Comparison of ENCODE assay signal across 8 mouse cellular contexts in genomic region chr1:146498085-146498779, GRCm38 (mm10). TPM values are rescaled to one million over a fixed set of nuclear protein-coding genes. Genes with fewer than 3 reads are reported as not detected.
DNase-seq lines count a peak whose midpoint lies in the region; ATAC-seq and TF ChIP-seq lines count a peak whose summit lies in the region.

No protein-coding gene starts in this region.

- 0 out of 2 replicates have a peak, but pooled peaks cover 4% of the 10 kb centered on the region for H3K4me1 ChIP-seq in heart, postnatal 0 days (ENCODE audit: control insufficient read depth, insufficient read depth)
- no peaks in the 10 kb centered on the region for H3K4me1 ChIP-seq in midbrain, postnatal 0 days (ENCODE audit: insufficient read depth, low read length)

- no peaks in the 10 kb centered on the region for H3K9me3 ChIP-seq in heart, postnatal 0 days (replicated peaks; ENCODE audit: control insufficient read depth, low read length)
- H3K9me3 ChIP-seq in midbrain, postnatal 0 days (ENCODE audit: low read length) = no peaks in the 10 kb centered on the region

- TF ChIP-seq CTCF in heart, postnatal 0 days (IDR thresholded peaks at IDR 0.05; ENCODE audit: low read depth) = no peak
- peak; percentile 38 for TF ChIP-seq CTCF in midbrain, postnatal 0 days (IDR thresholded peaks at IDR 0.05)

- peak overlapping the region; percentile 76 for H3K4me2 ChIP-seq in heart, postnatal 0 days (ENCODE audit: low read depth, low read length)
- H3K4me2 ChIP-seq in midbrain, postnatal 0 days (ENCODE audit: low read depth, low read length, poor library complexity, severe bottlenecking) = peak overlapping the region; percentile 74

- no peak for TF ChIP-seq EP300 in heart, postnatal 0 days (IDR thresholded peaks at IDR 0.05; ENCODE audit: low read depth)

- H3K27me3 ChIP-seq in heart, postnatal 0 days (ENCODE audit: control insufficient read depth, insufficient read depth, low read length) = peaks cover 28% of the 10 kb centered on the region
- no peaks in the 10 kb centered on the region for H3K27me3 ChIP-seq in midbrain, postnatal 0 days (ENCODE audit: insufficient read depth, low read length)

- H3K4me3 ChIP-seq in heart, postnatal 0 days (ENCODE audit: low read depth, low read length) = peak overlapping the region; percentile 44
- H3K4me3 ChIP-seq in midbrain, postnatal 0 days (ENCODE audit: low read depth, low read length) = peak overlapping the region; percentile 49

- H3K27ac ChIP-seq in heart, postnatal 0 days (ENCODE audit: low read depth) = no peak overlapping the region
- peak overlapping the region; percentile 63 for H3K27ac ChIP-seq in midbrain, postnatal 0 days (ENCODE audit: low read depth, low read length)

- WGBS in heart, postnatal 0 days = 2% methylated on average over 16 of the region's 16 CpGs
- under 1% methylated on average over 16 of the region's 16 CpGs for WGBS in midbrain, postnatal 0 days

- intact Hi-C loops in heart, postnatal 14 days (cut with DNase I) = no loop called here

- H3K36me3 ChIP-seq in heart, postnatal 0 days (replicated peaks; ENCODE audit: control insufficient read depth, insufficient read depth, low read length) = no peaks in the 10 kb centered on the region
- H3K36me3 ChIP-seq in midbrain, postnatal 0 days (ENCODE audit: insufficient read depth, low read length) = no peaks in the 10 kb centered on the region

- no peak for DNase-seq in heart, postnatal 0 days (ENCODE audit: low spot score)
- no peak for DNase-seq in heart, postnatal 14 days
- peak; percentile 59 to 68 for DNase-seq in cerebellum, adult 18-20 months
- DNase-seq in forelimb bud, embryonic 11.5 days (ENCODE audit: low read depth, low spot score) = peak; percentile 23
- DNase-seq in left cerebral cortex, adult 8-10 months (ENCODE audit: low spot score in 2 of 2) = peak; percentile 27 to 36
- DNase-seq in midbrain, postnatal 0 days (ENCODE audit: low spot score) = peak; percentile 57
- no peak for DNase-seq in testis, postnatal 14 days (ENCODE audit: low spot score)
- DNase-seq in c-Kit-positive CD71-positive TER-119-positive erythroid progenitor cells, embryonic 14.5 days (ENCODE audit: low spot score) = no peak

- no peak overlapping the region for H3K9ac ChIP-seq in heart, postnatal 0 days (replicated peaks; ENCODE audit: low read depth, low read length)
- peak overlapping the region; percentile 61 for H3K9ac ChIP-seq in midbrain, postnatal 0 days (replicated peaks; ENCODE audit: low read length, poor library complexity, severe bottlenecking)

- ATAC-seq in heart, postnatal 0 days (ENCODE audit: insufficient read depth, low read depth) = no peak
- peak; percentile 46; the same call in 1 of the 2 replicates for ATAC-seq in midbrain, postnatal 0 days (ENCODE audit: low FRiP score)

RNA-seq across cellular contexts. Expression of gene Brinp3, which starts 3.7 kb away (rescaled TPM):
- not detected in 2 replicates for total RNA-seq in heart, postnatal 0 days (2014; rRNA removed; ENCODE audit: low replicate concordance)
- 0.05 and 0.10 TPM in 2 replicates for polyA plus RNA-seq in heart, postnatal 0 days (2015; fragmentation: Nextera tagmentation; extraction: Ambion mirVana)
- total RNA-seq in heart, postnatal 14 days (2021) = not detected
- 10 to 100 TPM; 39.0 to 47.8 (median 43.7) TPM for total RNA-seq in left cerebral cortex, adult 8-10 months (2022)
- total RNA-seq in midbrain, postnatal 0 days (2014; rRNA removed) = 66.5 and 73.0 TPM in 2 replicates
- 50.8 and 52.3 TPM in 2 replicates for polyA plus RNA-seq in midbrain, postnatal 0 days (2015; fragmentation: Nextera tagmentation; extraction: Ambion mirVana)

Comparison
In these comparisons a context has a peak if more than half of its experiments do, and no peak if none do; other contexts are left out.
1. DNase-seq: peak in cerebellum, adult 18-20 months (2 of 2), forelimb bud, embryonic 11.5 days (single experiment), left cerebral cortex, adult 8-10 months (2 of 2) and midbrain, postnatal 0 days (single experiment); none in heart, postnatal 0 days (single experiment), heart, postnatal 14 days (0 of 2), testis, postnatal 14 days (single experiment) and c-Kit-positive CD71-positive TER-119-positive erythroid progenitor cells, embryonic 14.5 days (single experiment).
2. RNA of gene Brinp3, which starts 3.7 kb away (total RNA-seq): 66.5 to 73.0 TPM in midbrain, postnatal 0 days and 39.0 to 47.8 TPM in left cerebral cortex, adult 8-10 months; not detected in heart, postnatal 14 days and not detected in heart, postnatal 0 days; every median in the first group is over 10 times any median in the second.